Comparison of ENCODE assay signal across 24 mouse cellular contexts in genomic region chr3:89987211-89987610, GRCm38 (mm10). TPM values are rescaled to one million over a fixed set of nuclear protein-coding genes. Genes with fewer than 3 reads are reported as not detected.
DNase-seq lines count a peak whose midpoint lies in the region; ATAC-seq and TF ChIP-seq lines count a peak whose summit lies in the region.
"Had no signal": no experiment of that assay in that cellular context is flagged by ENCODE, and none has a peak within 500 bp of the region (broad histone marks: within the 10 kb centered on the region; RNA-seq: fewer than 3 reads in every experiment).

No protein-coding gene starts in this region.

- H3K36me3 ChIP-seq in intestine, postnatal 0 days (ENCODE audit: control insufficient read depth, insufficient read depth), result no peaks in the 10 kb centered on the region
- H3K36me3 ChIP-seq in intestine, embryonic 15.5 days, result no peaks in the 10 kb centered on the region
- H3K36me3 ChIP-seq in lung, postnatal 0 days (ENCODE audit: insufficient read depth, low read length), result no peaks in the 10 kb centered on the region
- H3K36me3 ChIP-seq in macrophage (ENCODE audit: inconsistent target), result no peaks in the 10 kb centered on the region
- H3K36me3 ChIP-seq in midbrain, embryonic 16.5 days (ENCODE audit: control insufficient read depth, insufficient read depth, low read length), result no peaks in the 10 kb centered on the region
- H3K36me3 ChIP-seq in midbrain, embryonic 11.5 days (ENCODE audit: control insufficient read depth, insufficient read depth, low read length), result no peaks in the 10 kb centered on the region
- H3K36me3 ChIP-seq: liver, embryonic 13.5 days; midbrain, embryonic 13.5 days had no signal

- no peak overlapping the region for H3K27ac ChIP-seq in intestine, postnatal 0 days (ENCODE audit: low read depth, low read length)
- H3K27ac ChIP-seq in intestine, embryonic 15.5 days, result no peak overlapping the region
- no peak overlapping the region for H3K27ac ChIP-seq in lung, postnatal 0 days (ENCODE audit: low read length)
- peak overlapping the region; percentile 44; the same call in 1 of the 2 replicates for H3K27ac ChIP-seq in macrophage
- no peak overlapping the region for H3K27ac ChIP-seq in midbrain, embryonic 16.5 days (ENCODE audit: low read length)
- H3K27ac ChIP-seq in midbrain, embryonic 11.5 days (ENCODE audit: low read depth, low read length), result no peak overlapping the region
- H3K27ac ChIP-seq: hindbrain, postnatal 0 days; liver, embryonic 13.5 days; midbrain, embryonic 13.5 days had no signal

- H3K9me3 ChIP-seq in intestine, postnatal 0 days (ENCODE audit: control insufficient read depth), result no peaks in the 10 kb centered on the region
- no peaks in the 10 kb centered on the region for H3K9me3 ChIP-seq in intestine, embryonic 15.5 days
- no peaks in the 10 kb centered on the region for H3K9me3 ChIP-seq in lung, postnatal 0 days (ENCODE audit: low read length)
- H3K9me3 ChIP-seq in midbrain, embryonic 16.5 days (replicated peaks; ENCODE audit: control insufficient read depth, low read length, poor library complexity, severe bottlenecking), result no peaks in the 10 kb centered on the region
- H3K9me3 ChIP-seq in midbrain, embryonic 11.5 days (ENCODE audit: control insufficient read depth, low read length), result no peaks in the 10 kb centered on the region
- H3K9me3 ChIP-seq: liver, embryonic 13.5 days; midbrain, embryonic 13.5 days had no signal

- TF ChIP-seq EP300 in lung, postnatal 0 days (IDR thresholded peaks at IDR 0.05), result no peak

- TF ChIP-seq CTCF in intestine, postnatal 0 days (IDR thresholded peaks at IDR 0.05; ENCODE audit: low read depth), result 0 out of 2 replicates have a peak, but pooled peaks have one; percentile 34
- peak; percentile 10; the same call in 1 of the 2 replicates for TF ChIP-seq CTCF in lung, postnatal 0 days (IDR thresholded peaks at IDR 0.05)

- H3K27me3 ChIP-seq in intestine, postnatal 0 days (replicated peaks; ENCODE audit: control insufficient read depth, insufficient read depth, low read length), result no peaks in the 10 kb centered on the region
- no peaks in the 10 kb centered on the region for H3K27me3 ChIP-seq in intestine, embryonic 15.5 days (replicated peaks)
- H3K27me3 ChIP-seq in lung, postnatal 0 days (replicated peaks; ENCODE audit: insufficient read depth, low read length), result no peaks in the 10 kb centered on the region
- H3K27me3 ChIP-seq in midbrain, embryonic 16.5 days (ENCODE audit: control insufficient read depth, insufficient read depth, low read depth, low read length), result no peaks in the 10 kb centered on the region
- H3K27me3 ChIP-seq in midbrain, embryonic 11.5 days (ENCODE audit: control insufficient read depth, insufficient read depth, low read length), result no peaks in the 10 kb centered on the region
- H3K27me3 ChIP-seq: liver, embryonic 13.5 days; midbrain, embryonic 13.5 days; Patski had no signal

- no peak overlapping the region for H3K4me2 ChIP-seq in intestine, postnatal 0 days (replicated peaks; ENCODE audit: low read depth)
- H3K4me2 ChIP-seq in intestine, embryonic 15.5 days (replicated peaks), result no peak overlapping the region
- no peak overlapping the region for H3K4me2 ChIP-seq in lung, postnatal 0 days (replicated peaks; ENCODE audit: low read depth, low read length)
- H3K4me2 ChIP-seq in midbrain, embryonic 16.5 days (ENCODE audit: low read length), result no peak overlapping the region
- no peak overlapping the region for H3K4me2 ChIP-seq in midbrain, embryonic 11.5 days
- H3K4me2 ChIP-seq: liver, embryonic 13.5 days; midbrain, embryonic 13.5 days had no signal

- WGBS in intestine, postnatal 0 days, result 55% methylated on average over 3 of the region's 3 CpGs
- WGBS in intestine, embryonic 15.5 days, result 57% methylated on average over 3 of the region's 3 CpGs
- WGBS in lung, postnatal 0 days, result 46% methylated on average over 3 of the region's 3 CpGs
- WGBS in macrophage (ENCODE audit: missing documents), result 63% methylated on average over 3 of the region's 3 CpGs
- WGBS in midbrain, embryonic 16.5 days, result 51% methylated on average over 3 of the region's 3 CpGs
- WGBS in midbrain, embryonic 11.5 days, result 58% methylated on average over 3 of the region's 3 CpGs

- no peaks in the 10 kb centered on the region for H3K79me2 ChIP-seq in macrophage (ENCODE audit: inconsistent target)

- no peak overlapping the region for H3K9ac ChIP-seq in intestine, postnatal 0 days (ENCODE audit: low read depth, low read length)
- no peak overlapping the region for H3K9ac ChIP-seq in intestine, embryonic 15.5 days
- no peak overlapping the region for H3K9ac ChIP-seq in lung, postnatal 0 days (replicated peaks; ENCODE audit: low read depth)
- H3K9ac ChIP-seq in midbrain, embryonic 16.5 days (ENCODE audit: low read depth, low read length), result no peak overlapping the region
- no peak overlapping the region for H3K9ac ChIP-seq in midbrain, embryonic 11.5 days (ENCODE audit: low read length)
- H3K9ac ChIP-seq: liver, embryonic 13.5 days; midbrain, embryonic 13.5 days had no signal

- no peak for ATAC-seq in intestine, postnatal 0 days
- no peak for ATAC-seq in intestine, embryonic 15.5 days
- ATAC-seq in lung, postnatal 0 days, result no peak
- no peak for ATAC-seq in midbrain, embryonic 16.5 days
- no peak for ATAC-seq in midbrain, embryonic 11.5 days (ENCODE audit: low FRiP score)
- ATAC-seq: forebrain, embryonic 16.5 days; hindbrain, postnatal 0 days; midbrain, embryonic 13.5 days; Patski had no signal

- DNase-seq in lung, postnatal 0 days (ENCODE audit: low spot score), result no peak
- no peak for DNase-seq in lung, postnatal 4 days
- DNase-seq in midbrain, embryonic 11.5 days (ENCODE audit: low spot score, missing footprints), result no peak
- DNase-seq: adrenal gland, postnatal 36 days; cerebellum, adult 11-12 months; cerebellum, postnatal 14 days; embryo, embryonic 11 days; kidney, adult 2 months; kidney, postnatal 25 days; layer of hippocampus, adult 9-11 months; liver, embryonic 13.5 days; lung, postnatal 14 days; right cerebral cortex, postnatal 14 days; spleen, adult 18-20 months; thymus, adult 2 months had no signal

- no peaks in the 10 kb centered on the region for H3K4me1 ChIP-seq in intestine, postnatal 0 days (replicated peaks; ENCODE audit: control insufficient read depth, insufficient read depth, low read length)
- H3K4me1 ChIP-seq in intestine, embryonic 15.5 days (replicated peaks), result no peaks in the 10 kb centered on the region
- H3K4me1 ChIP-seq in lung, postnatal 0 days (ENCODE audit: insufficient read depth, low read depth, low read length), result no peaks in the 10 kb centered on the region
- H3K4me1 ChIP-seq in midbrain, embryonic 16.5 days (ENCODE audit: control insufficient read depth, insufficient read depth, low read length), result no peaks in the 10 kb centered on the region
- no peaks in the 10 kb centered on the region for H3K4me1 ChIP-seq in midbrain, embryonic 11.5 days (ENCODE audit: control insufficient read depth, insufficient read depth, low read length)
- H3K4me1 ChIP-seq: liver, embryonic 13.5 days; midbrain, embryonic 13.5 days had no signal

- no peak overlapping the region for H3K4me3 ChIP-seq in intestine, postnatal 0 days (ENCODE audit: low read depth, low read length)
- no peak overlapping the region for H3K4me3 ChIP-seq in intestine, embryonic 15.5 days (replicated peaks)
- H3K4me3 ChIP-seq in lung, postnatal 0 days (ENCODE audit: low read depth, low read length), result no peak overlapping the region
- H3K4me3 ChIP-seq in macrophage (ENCODE audit: inconsistent target), result no peak overlapping the region
- H3K4me3 ChIP-seq in midbrain, embryonic 16.5 days (ENCODE audit: low read depth, low read length), result no peak overlapping the region
- no peak overlapping the region for H3K4me3 ChIP-seq in midbrain, embryonic 11.5 days (ENCODE audit: low read depth, low read length)
- H3K4me3 ChIP-seq: liver, embryonic 13.5 days; midbrain, embryonic 13.5 days; myocyte had no signal

RNA-seq across cellular contexts. Expression of gene Hax1, which starts 11.4 kb away (rescaled TPM):
- 64.0 and 65.1 TPM in 2 replicates for polyA plus RNA-seq in intestine, postnatal 0 days (2015; fragmentation: Nextera tagmentation; extraction: Ambion mirVana)
- polyA plus RNA-seq in intestine, embryonic 15.5 days (2015; fragmentation: Nextera tagmentation; extraction: Ambion mirVana), result 128 and 134 TPM in 2 replicates
- polyA plus RNA-seq in lung, postnatal 0 days (2015; fragmentation: Nextera tagmentation; extraction: Ambion mirVana), result 80.5 and 93.6 TPM in 2 replicates
- 100 to 1,000 TPM in 13 of 26 experiments, 10 to 100 TPM in 13; 48.7 to 156 (median 100) TPM for total RNA-seq in macrophage (2018; cell fraction: chromatin; rRNA removed)
- total RNA-seq in macrophage (2018; cell fraction: cytosol; rRNA removed), result 100 to 1,000 TPM in 16 of 26 experiments, 10 to 100 TPM in 10; 79.7 to 159 (median 118) TPM
- total RNA-seq in macrophage (2018; cell fraction: nucleus; rRNA removed), result 100 to 1,000 TPM in 14 of 26 experiments, 10 to 100 TPM in 12; 43.9 to 145 (median 106) TPM
- polyA plus RNA-seq in macrophage (2018), result 77.9 to 113 TPM (median 113 TPM) in 3 replicates
- polyA plus RNA-seq in midbrain, embryonic 16.5 days (2015; fragmentation: Nextera tagmentation; extraction: Ambion mirVana), result 114 TPM in 2 replicates
- polyA plus RNA-seq in midbrain, embryonic 11.5 days (2014; fragmentation: Nextera tagmentation; extraction: Ambion mirVana), result 173 and 176 TPM in 2 replicates

RNA-seq across cellular contexts. Expression of gene Atp8b2, which starts 23.9 kb away (rescaled TPM):
- polyA plus RNA-seq in intestine, postnatal 0 days (2015; fragmentation: Nextera tagmentation; extraction: Ambion mirVana), result 2.4 TPM in 2 replicates
- polyA plus RNA-seq in intestine, embryonic 15.5 days (2015; fragmentation: Nextera tagmentation; extraction: Ambion mirVana), result 8.4 and 10.5 TPM in 2 replicates
- 7.1 and 7.4 TPM in 2 replicates for polyA plus RNA-seq in lung, postnatal 0 days (2015; fragmentation: Nextera tagmentation; extraction: Ambion mirVana)
- 100 to 1,000 TPM in 1 of 26 experiments, 10 to 100 TPM in 22, 1 to 10 TPM in 3; 5.4 to 106 (median 49.9) TPM for total RNA-seq in macrophage (2018; cell fraction: chromatin; rRNA removed)
- 10 to 100 TPM in 15 of 26 experiments, 1 to 10 TPM in 11; 5.0 to 15.7 (median 10.8) TPM for total RNA-seq in macrophage (2018; cell fraction: cytosol; rRNA removed)
- 10 to 100 TPM in 25 of 26 experiments, 1 to 10 TPM in 1; 9.4 to 81.2 (median 22.3) TPM for total RNA-seq in macrophage (2018; cell fraction: nucleus; rRNA removed)
- polyA plus RNA-seq in macrophage (2018), result 8.0 to 10.1 TPM (median 10.0 TPM) in 3 replicates
- 12.5 and 13.9 TPM in 2 replicates for polyA plus RNA-seq in midbrain, embryonic 16.5 days (2015; fragmentation: Nextera tagmentation; extraction: Ambion mirVana)
- 8.0 and 11.4 TPM in 2 replicates for polyA plus RNA-seq in midbrain, embryonic 11.5 days (2014; fragmentation: Nextera tagmentation; extraction: Ambion mirVana)
